Mouse (Mus musculus): ENCODE data around the gene Trappc3. TPM values are rescaled to one million over a fixed set of nuclear protein-coding genes. Genes with fewer than 3 reads are reported as not detected.

The Trappc3 gene
- total and polyA plus RNA-seq, 3 experiments: 36.2 to 98.3 (median 61.2) TPM

DNA sequence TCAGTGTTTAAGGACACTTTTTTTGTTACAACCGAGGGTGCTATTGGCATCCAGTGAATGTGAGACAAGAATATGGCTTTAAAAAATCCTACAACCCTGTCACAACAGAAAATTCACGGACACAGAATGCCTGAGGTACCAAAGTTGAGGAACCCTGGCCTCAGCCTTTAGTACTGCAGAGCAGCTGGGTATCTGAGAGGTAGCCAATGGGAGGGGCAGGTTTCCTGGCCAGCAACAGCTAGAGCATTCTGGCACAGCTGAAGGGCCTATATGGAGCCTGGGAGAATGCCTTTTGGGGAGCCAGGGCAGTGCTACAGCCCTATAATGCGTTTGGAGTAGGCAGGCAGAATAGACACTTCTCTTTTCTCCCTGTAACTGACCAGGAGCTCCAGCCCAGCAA lies 3.1 kb upstream of the Trappc3 start:
- no peak overlapping the region for H3K4me3 ChIP-seq (ENCODE audit: low read depth, low read length)
- no peaks in the 10 kb centered on the region for H3K9me3 ChIP-seq (replicated peaks)
- TF ChIP-seq TAL1 (conservative IDR thresholded peaks at IDR 0.05; ENCODE audit: low read depth, low read length) (no peak), CTCF (IDR thresholded peaks at IDR 0.05; ENCODE audit: low read depth, low read length) (no peak), GATA1 (IDR thresholded peaks at IDR 0.05; ENCODE audit: borderline replicate concordance, low read length) (no peak), POLR2AphosphoS5 (IDR thresholded peaks at IDR 0.05; ENCODE audit: insufficient replicate concordance, low read depth, low read length) (no peak), GATA2 (IDR thresholded peaks at IDR 0.05; ENCODE audit: borderline replicate concordance, low read depth, low read length) (no peak)
- DNase-seq (ENCODE audit: low spot score) (no peak), ATAC-seq (ENCODE audit: extremely low read depth, insufficient number of reproducible peaks, low FRiP score, poor library complexity, severe bottlenecking) (no peak)
- H3K36me3 ChIP-seq (replicated peaks): peaks cover 9% of the 10 kb centered on the region
- peaks cover 15% of the 10 kb centered on the region for H3K27me3 ChIP-seq (ENCODE audit: insufficient read depth, low read length)
- peaks cover 81% of the 10 kb centered on the region for H3K4me1 ChIP-seq (ENCODE audit: insufficient read depth, low read depth, low read length)

DNA sequence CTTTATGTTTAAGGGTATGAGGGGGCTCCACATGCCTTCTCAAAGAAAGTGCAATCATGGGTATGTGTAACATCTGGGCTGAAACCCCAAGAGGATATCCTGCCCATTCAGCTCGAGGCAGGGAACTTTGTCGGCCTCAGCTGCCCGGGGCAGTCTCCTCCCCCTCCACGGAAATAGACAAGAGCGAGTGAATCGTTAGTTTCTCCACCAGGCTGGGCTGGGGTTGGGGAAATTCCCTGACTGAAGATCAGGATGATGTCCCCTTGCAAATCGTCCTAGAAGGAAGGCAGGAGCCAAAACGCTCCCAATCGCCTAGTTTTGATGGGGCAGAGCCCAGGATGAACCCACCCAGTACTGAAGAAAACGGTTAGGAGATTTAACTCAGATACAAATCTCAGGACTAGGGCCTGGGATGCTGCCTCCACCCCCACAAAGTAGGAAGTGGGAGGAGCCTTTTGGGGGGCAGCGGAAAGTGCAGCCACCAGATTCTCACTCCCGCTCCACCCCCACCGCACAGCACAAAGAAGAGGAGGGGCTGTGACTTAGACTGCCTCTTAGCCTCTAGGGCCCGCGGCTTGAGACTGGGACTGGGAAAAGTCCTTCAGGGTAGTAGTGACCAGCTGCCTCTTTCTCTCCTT lies 2.5 kb upstream of the Trappc3 start:
- H3K27me3 ChIP-seq (ENCODE audit: insufficient read depth, low read length): peaks cover 15% of the 10 kb centered on the region
- H3K9me3 ChIP-seq (replicated peaks): no peaks in the 10 kb centered on the region
- H3K4me3 ChIP-seq (ENCODE audit: low read depth, low read length): peak overlapping the region; percentile 58; the same call in 1 of the 2 replicates
- peaks cover 76% of the 10 kb centered on the region for H3K4me1 ChIP-seq (ENCODE audit: insufficient read depth, low read depth, low read length)
- H3K36me3 ChIP-seq (replicated peaks): peaks cover 14% of the 10 kb centered on the region
- TF ChIP-seq CTCF (IDR thresholded peaks at IDR 0.05; ENCODE audit: low read depth, low read length) (no peak), GATA1 (IDR thresholded peaks at IDR 0.05; ENCODE audit: borderline replicate concordance, low read length) (no peak), GATA2 (IDR thresholded peaks at IDR 0.05; ENCODE audit: borderline replicate concordance, low read depth, low read length) (no peak), TAL1 (conservative IDR thresholded peaks at IDR 0.05; ENCODE audit: low read depth, low read length) (no peak), POLR2AphosphoS5 (IDR thresholded peaks at IDR 0.05; ENCODE audit: insufficient replicate concordance, low read depth, low read length) (no peak)
- no peak for DNase-seq (ENCODE audit: low spot score)
- peak; percentile 26; the same call in 1 of the 2 replicates for ATAC-seq (ENCODE audit: extremely low read depth, insufficient number of reproducible peaks, low FRiP score, poor library complexity, severe bottlenecking)

- Histone ChIP-seq H3K36me3 (replicated peaks) (peaks cover 24% of the 10 kb centered on the region), H3K4me1 (ENCODE audit: insufficient read depth, low read depth, low read length) (peaks cover 65% of the 10 kb centered on the region)
- ATAC-seq (ENCODE audit: extremely low read depth, insufficient number of reproducible peaks, low FRiP score, poor library complexity, severe bottlenecking): peak; percentile 64
Observed at GRCm38 (mm10) chr4:126260520-126261201, 1.5 kb upstream of the Trappc3 start.

GRCm38 (mm10) chr4:126261266-126261665 lies 859 bp upstream of the Trappc3 start:
- peaks cover 62% of the 10 kb centered on the region for H3K4me1 ChIP-seq (ENCODE audit: insufficient read depth, low read depth, low read length)
- H3K4me3 ChIP-seq (ENCODE audit: low read depth, low read length): peak overlapping the region; percentile 65; the same call in 1 of the 2 replicates
- ATAC-seq (ENCODE audit: extremely low read depth, insufficient number of reproducible peaks, low FRiP score, poor library complexity, severe bottlenecking) (no peak), DNase-seq (ENCODE audit: low spot score) (no peak)
- H3K36me3 ChIP-seq (replicated peaks): peaks cover 28% of the 10 kb centered on the region
- TF ChIP-seq GATA2 (IDR thresholded peaks at IDR 0.05; ENCODE audit: borderline replicate concordance, low read depth, low read length) (no peak), CTCF (IDR thresholded peaks at IDR 0.05; ENCODE audit: low read depth, low read length) (no peak), TAL1 (conservative IDR thresholded peaks at IDR 0.05; ENCODE audit: low read depth, low read length) (no peak), GATA1 (IDR thresholded peaks at IDR 0.05; ENCODE audit: borderline replicate concordance, low read length) (no peak), POLR2AphosphoS5 (IDR thresholded peaks at IDR 0.05; ENCODE audit: insufficient replicate concordance, low read depth, low read length) (no peak)
- no peaks in the 10 kb centered on the region for H3K9me3 ChIP-seq (replicated peaks)
- H3K27me3 ChIP-seq (ENCODE audit: insufficient read depth, low read length): peaks cover 15% of the 10 kb centered on the region

More at GRCm38 (mm10) chr4:126260520-126261201, 1.5 kb upstream of the Trappc3 start:
- TF ChIP-seq POLR2AphosphoS5 (IDR thresholded peaks at IDR 0.05; ENCODE audit: insufficient replicate concordance, low read depth, low read length) (no peak), TAL1 (conservative IDR thresholded peaks at IDR 0.05; ENCODE audit: low read depth, low read length) (no peak), GATA2 (IDR thresholded peaks at IDR 0.05; ENCODE audit: borderline replicate concordance, low read depth, low read length) (no peak), CTCF (IDR thresholded peaks at IDR 0.05; ENCODE audit: low read depth, low read length) (no peak), GATA1 (IDR thresholded peaks at IDR 0.05; ENCODE audit: borderline replicate concordance, low read length) (no peak)
- Histone ChIP-seq H3K4me3 (ENCODE audit: low read depth, low read length) (peak overlapping the region; percentile 65; the same call in 1 of the 2 replicates), H3K9me3 (replicated peaks) (no peaks in the 10 kb centered on the region), H3K27me3 (ENCODE audit: insufficient read depth, low read length) (peaks cover 15% of the 10 kb centered on the region)
- DNase-seq (ENCODE audit: low spot score): peak; percentile 79

DNA sequence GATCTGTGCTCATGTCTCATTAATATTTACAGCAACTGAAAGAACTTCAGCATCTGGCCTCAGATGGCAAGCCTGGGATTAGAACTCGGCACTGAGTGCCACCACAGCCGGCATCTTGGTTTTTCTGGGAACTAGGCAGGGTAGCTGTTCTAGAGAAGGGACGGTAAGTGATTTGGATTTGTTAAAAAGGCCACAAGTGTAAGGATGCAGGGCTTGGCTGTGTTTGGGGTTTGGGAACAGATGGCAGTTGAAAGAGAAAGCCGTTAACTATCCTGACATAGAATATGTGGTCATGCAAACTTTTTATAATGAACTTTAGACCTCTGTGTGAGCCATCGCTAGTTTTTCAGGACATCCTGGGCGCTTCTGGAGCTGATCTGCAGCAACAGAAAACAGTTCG lies 450 bp upstream of the Trappc3 start:
- no peak for TF ChIP-seq GATA1 (IDR thresholded peaks at IDR 0.05; ENCODE audit: borderline replicate concordance, low read length)
- no peak for TF ChIP-seq GATA2 (IDR thresholded peaks at IDR 0.05; ENCODE audit: borderline replicate concordance, low read depth, low read length)
- no peak for TF ChIP-seq POLR2AphosphoS5 (IDR thresholded peaks at IDR 0.05; ENCODE audit: insufficient replicate concordance, low read depth, low read length)
- TF ChIP-seq TAL1 (conservative IDR thresholded peaks at IDR 0.05; ENCODE audit: low read depth, low read length): no peak
- TF ChIP-seq CTCF (IDR thresholded peaks at IDR 0.05; ENCODE audit: low read depth, low read length): no peak
- Histone ChIP-seq H3K36me3 (replicated peaks) (peaks cover 32% of the 10 kb centered on the region), H3K9me3 (replicated peaks) (no peaks in the 10 kb centered on the region), H3K4me1 (ENCODE audit: insufficient read depth, low read depth, low read length) (peaks cover 58% of the 10 kb centered on the region), H3K27me3 (ENCODE audit: insufficient read depth, low read length) (peaks cover 15% of the 10 kb centered on the region), H3K4me3 (ENCODE audit: low read depth, low read length) (peak overlapping the region; percentile 89; the same call in 1 of the 2 replicates)
- no peak for ATAC-seq (ENCODE audit: extremely low read depth, insufficient number of reproducible peaks, low FRiP score, poor library complexity, severe bottlenecking)
- no peak for DNase-seq (ENCODE audit: low spot score)

GRCm38 (mm10) chr4:126269292-126269691 lies 7.2 kb downstream of the Trappc3 start:
- no peak overlapping the region for H3K4me3 ChIP-seq (ENCODE audit: low read depth, low read length)
- peaks cover 75% of the 10 kb centered on the region for H3K36me3 ChIP-seq (replicated peaks)
- DNase-seq (ENCODE audit: low spot score): no peak
- no peaks in the 10 kb centered on the region for H3K9me3 ChIP-seq (replicated peaks)
- H3K27me3 ChIP-seq (ENCODE audit: insufficient read depth, low read length): no peaks in the 10 kb centered on the region
- no peak for ATAC-seq (ENCODE audit: extremely low read depth, insufficient number of reproducible peaks, low FRiP score, poor library complexity, severe bottlenecking)
- peaks cover 2% of the 10 kb centered on the region; the same call in 1 of the 2 replicates for H3K4me1 ChIP-seq (ENCODE audit: insufficient read depth, low read depth, low read length)
- no peak for TF ChIP-seq GATA1 (IDR thresholded peaks at IDR 0.05; ENCODE audit: borderline replicate concordance, low read length)
- TF ChIP-seq POLR2AphosphoS5 (IDR thresholded peaks at IDR 0.05; ENCODE audit: insufficient replicate concordance, low read depth, low read length): no peak
- TF ChIP-seq CTCF (IDR thresholded peaks at IDR 0.05; ENCODE audit: low read depth, low read length): no peak

Measured in G1E (cell line).